Mouse (Mus musculus) adrenal gland, adult 2 months (tissue): Measurements from ENCODE around the gene Abca4. TPM values are rescaled to one million over a fixed set of nuclear protein-coding genes. Genes with fewer than 3 reads are reported as not detected.
A peak's percentile ranks its signal among the peaks of the same experiment; 100 is the strongest.
"Not testable (repeated sequence)": the region's sequence is repeated elsewhere in the genome, so short reads cannot be mapped to it uniquely, and the experiment has no call there.

Experiments used
- DNase-seq: peaks from one replicate; pipeline ENCODE4 v3.0.0; 2021
- polyA plus RNA-seq: library from polyadenylated mRNA; depleted of rRNA; stranded (reverse); fragments of >200 nt; gene quantifications from 2 replicates; pipeline ENCODE4 v1.2.3, GENCODE M21; 2012
- total RNA-seq, 2 experiments: library from RNA; stranded (reverse); gene quantifications; 2 replicates each; pipeline ENCODE4 v1.2.3; 2021

The Abca4 gene
- total and polyA plus RNA-seq, 3 experiments, result 1.7 to 5.9 (median 1.8) TPM

DNA sequence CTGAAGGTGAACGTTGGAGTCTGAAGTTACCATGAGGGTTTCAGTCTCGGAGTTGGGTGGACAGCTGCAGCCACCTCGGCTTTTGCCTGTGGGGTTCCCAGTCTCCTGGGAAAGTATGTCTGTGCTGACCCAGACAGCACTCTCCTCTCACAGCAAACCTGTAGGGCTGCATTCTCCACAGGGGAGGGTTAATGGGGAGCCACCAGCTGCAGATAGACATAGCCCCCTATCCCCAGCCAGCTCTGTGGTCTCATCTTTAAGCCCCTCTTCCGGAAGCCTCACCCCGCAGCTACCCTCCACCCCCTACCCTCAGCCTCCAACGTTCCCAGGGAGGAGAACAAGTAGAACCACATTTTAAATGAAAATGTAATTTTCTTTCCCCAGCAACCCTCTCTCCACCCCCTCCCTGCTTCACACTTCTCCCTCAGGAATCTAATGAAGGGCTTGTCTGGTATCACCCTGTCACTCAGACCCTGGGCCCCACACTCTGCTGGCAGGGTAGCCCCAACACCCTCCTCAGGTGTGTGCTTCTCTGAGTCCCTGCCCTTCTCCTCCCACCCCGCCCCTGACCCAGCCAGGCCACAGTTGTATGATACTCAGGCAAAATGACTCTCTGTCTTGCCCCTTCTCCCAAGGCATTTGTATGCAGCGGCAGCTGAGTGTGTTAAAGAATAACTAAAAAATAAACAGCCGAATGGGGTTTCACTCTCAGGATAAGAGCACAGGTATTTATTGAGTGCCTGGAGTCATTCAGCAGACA lies 14.4 kb downstream of the Abca4 start:
- no peak for DNase-seq

DNA sequence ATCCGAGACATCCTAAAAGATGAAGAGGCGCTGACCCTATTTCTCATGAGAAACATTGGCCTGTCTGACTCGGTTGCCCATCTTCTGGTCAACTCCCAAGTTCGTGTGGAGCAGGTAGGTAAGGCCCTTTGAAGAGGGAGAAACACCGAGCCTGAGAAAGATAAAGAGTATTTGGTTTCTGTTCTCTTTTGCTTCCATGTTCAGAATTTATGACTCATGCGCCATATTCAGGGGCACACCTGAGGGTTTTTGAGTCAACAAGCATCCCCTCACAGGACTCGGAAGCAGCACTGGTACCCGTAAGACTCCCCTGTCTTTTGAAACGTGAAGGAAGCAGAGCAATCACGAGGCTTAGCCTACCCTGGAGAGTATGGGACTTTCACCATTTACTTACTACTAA lies 18.3 kb downstream of the Abca4 start:
- no peak for DNase-seq

DNA sequence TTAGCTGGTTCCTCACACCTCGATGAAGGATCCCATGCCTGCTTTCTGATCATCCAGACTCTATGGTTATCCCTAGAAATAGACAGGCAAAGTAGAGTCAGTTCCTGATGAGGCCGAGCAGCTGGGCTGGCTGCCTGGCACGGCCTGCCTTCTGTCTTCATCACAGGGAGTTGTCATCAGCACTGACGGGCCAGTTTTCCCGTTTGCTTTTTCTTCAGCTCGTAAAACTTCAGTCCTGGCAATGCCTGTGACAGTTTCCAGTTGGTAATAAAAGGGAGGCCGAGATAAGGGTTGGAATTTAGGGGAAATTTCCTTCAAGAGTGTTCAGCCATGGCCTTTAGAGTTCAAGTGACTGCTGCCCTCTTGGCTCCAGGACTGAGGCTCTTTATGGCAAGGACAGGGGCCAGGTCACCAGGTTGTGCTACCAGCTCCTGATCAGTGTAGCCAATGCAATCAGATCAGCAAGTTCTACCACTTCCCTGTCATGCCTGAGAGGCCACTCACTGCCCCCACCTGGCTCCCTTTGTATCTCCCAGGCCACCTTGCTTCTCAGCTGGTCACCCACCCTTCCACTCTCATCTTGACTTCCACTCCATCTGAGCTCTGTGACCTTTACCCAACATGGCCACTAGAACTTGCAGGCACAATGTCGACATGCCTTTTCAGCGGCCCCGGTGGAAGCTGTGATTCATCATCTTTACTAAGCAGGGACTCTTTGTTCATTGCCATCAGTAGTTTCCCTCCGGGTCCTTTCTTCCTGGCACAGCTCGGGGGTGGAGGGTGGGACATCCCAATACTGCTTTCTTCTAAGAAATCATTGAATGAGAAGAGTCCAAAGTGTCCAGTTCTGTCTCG lies 20.5 kb downstream of the Abca4 start:
- peak; percentile 68 for DNase-seq

DNA sequence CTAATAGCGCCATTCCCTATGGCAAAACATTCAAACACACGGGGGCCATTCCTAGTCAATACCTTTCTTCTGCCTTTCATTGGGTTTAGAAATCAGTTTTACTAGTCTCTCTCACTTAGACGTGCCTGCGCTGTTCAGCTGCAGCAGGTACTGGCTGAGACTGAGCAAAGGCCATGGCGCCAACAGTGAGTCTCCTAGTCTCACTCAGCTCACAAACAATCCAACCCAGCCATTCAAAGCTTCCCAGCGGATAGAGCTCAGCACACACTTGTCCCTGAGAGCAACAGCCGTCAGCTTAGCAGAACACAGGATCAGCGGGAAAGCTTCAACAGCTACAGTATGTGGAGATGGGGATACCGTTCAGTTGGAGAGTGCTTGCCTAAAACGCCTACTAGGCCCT lies 27.5 kb downstream of the Abca4 start:
- DNase-seq, result no peak

DNA sequence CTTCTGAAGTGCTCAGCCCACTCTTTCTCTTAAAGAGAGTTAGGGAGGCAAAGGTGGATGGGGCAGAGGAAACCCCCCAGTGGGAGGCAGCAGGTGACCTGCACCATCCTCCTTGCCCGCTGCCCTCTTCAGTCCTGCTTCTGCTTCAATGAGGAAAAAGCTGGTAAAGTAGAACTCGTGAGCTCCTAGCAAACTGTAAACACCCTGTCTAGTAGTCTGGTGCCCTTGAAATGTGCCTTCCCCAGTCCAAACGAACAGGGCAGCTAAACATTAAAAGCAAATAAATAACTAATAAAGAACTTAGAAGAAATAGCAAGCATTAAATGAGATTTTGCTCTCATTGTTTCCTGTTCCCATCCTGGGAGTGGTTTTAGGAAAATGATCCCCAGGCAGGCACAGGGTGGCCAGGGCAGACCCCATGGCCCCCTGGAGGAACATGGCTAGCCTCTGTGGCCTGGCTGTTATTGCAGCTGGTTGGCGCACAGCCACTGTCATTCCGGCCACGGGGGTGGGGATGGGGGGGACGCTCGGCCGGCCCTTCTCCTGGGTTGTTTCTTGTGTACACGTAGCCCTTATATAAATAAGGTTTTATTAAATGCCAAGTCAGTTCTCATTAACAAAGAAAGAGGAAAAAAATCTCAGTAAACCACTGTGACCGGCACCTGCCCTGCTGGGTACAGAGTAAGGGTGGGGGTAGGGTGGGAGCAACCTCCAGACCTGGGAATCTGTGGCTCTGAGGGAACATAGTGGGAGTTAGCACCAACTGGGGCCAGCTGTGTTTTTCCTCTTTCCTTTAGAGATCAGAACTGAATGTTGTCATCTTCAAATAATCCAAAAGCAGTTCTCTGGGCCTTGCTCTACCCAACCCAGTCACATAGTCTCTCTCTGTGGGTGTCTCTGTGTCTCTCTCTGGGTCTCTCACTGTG lies 28.7 kb downstream of the Abca4 start:
- DNase-seq, result no peak

DNA sequence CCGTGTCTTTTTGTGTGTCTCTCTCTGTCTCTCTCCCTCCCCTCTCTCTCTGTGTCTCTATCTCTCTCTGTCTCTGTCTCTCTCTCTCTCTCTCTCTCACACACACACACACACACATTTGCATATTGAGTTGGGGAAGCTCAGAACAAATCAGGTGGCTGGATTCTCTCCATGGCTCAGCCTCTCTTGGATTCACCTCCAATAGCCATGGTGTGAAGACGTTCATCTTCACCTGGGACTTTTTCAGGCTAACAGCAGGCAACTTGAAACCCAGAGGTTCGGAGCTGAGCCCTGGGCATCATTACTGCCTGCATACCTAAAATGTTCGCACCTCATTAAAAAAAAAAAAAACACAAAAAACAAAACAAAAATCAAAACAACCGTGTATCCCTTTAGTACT lies 29.4 kb downstream of the Abca4 start:
- DNase-seq, result no peak

DNA sequence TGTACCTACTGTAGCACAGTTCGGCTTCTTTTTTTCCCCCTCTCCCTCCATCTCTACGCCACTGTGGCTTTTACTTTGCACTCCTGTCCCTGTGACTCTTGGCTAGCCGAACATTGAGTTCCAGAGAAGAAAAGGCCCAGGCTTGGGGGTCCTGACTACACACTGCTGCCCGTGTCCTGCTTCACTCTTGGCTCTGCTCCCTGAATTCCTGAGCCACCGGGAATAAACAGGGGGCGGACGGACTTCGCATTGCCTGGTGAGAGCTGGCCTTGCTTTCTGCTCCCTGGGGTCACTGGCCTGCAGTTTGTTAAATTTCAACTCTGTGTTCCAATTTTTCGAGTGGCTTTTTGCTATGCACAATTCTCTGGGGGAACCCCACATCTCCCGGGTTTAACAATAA lies 30.1 kb downstream of the Abca4 start:
- no peak for DNase-seq

DNA sequence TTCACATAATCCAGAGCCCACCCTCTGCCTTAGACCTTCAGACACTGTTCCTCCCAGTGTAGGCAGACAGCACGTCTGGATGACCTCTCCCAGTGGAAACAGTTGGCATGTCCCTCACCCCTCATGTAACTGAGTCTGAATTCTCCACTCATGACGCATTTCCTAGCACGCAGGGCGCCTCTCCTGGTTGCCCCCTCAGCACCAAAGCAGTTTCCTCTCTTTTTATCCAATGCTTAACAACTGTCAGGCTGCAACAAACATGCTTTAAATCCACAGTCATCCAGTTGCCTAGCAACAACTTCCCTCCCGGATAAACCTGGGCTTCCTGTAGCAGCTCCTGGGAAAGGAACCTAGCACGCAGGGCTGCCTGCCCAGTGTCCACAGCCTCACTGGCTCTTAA lies 33.9 kb downstream of the Abca4 start:
- peak; percentile 53 for DNase-seq

DNA sequence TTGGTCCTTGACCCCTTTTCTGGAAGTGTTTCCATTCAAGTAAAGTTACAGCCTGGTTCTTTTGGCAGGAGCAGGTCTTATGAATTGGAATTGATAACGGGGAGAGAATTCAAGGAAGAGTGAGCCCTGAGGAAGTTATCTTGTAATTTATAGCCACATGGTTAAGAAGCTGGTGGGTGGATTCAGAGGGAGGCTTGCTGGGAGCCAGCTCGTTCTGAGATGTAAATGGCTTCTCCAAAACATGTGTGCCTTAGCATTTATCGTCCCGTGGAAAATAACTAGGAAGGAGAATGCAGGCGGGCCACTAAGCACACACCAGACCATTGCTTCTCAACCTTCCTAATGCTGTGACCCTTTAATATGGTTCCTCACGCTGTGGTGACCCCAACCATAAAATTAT lies 34.9 kb downstream of the Abca4 start:
- DNase-seq, result no peak

DNA sequence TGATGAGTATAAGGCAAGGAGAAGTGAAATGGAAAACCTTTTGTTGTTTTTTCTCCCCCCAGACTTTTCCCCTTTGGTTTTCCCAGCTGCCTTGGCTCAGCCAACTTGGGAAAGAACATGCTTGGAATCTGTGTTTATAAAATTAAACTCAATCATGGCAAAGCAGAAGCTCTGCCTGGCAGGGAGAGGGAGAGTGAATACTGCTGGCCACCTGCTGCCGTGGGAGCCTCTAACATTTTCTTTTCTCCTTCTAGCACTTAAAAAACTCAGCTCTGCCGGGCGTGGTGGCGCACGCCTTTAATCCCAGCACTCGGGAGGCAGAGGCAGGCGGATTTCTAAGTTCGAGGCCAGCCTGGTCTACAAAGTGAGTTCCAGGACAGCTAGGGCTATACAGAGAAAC lies 37.4 kb downstream of the Abca4 start:
- not testable (repeated sequence) for DNase-seq

DNA sequence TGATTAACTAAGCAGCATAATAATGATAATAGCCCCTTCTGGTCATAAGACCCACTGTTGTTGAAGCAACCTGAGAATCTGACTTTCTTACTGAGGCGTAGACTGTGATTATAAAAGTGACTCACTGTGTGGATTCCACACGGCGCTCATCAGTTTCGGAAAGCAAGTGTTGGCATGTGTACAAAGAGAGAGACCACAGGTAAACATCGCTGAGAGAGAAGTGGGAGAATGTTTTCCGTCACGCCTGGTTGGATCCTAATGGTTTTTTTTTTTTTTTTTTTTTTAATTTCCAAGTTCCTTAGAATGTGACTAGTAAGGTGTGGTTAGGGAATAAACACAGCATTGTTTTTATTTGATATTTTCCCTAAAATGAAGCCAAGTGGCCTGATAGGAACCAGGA lies 38.1 kb downstream of the Abca4 start:
- DNase-seq, result no peak

DNA sequence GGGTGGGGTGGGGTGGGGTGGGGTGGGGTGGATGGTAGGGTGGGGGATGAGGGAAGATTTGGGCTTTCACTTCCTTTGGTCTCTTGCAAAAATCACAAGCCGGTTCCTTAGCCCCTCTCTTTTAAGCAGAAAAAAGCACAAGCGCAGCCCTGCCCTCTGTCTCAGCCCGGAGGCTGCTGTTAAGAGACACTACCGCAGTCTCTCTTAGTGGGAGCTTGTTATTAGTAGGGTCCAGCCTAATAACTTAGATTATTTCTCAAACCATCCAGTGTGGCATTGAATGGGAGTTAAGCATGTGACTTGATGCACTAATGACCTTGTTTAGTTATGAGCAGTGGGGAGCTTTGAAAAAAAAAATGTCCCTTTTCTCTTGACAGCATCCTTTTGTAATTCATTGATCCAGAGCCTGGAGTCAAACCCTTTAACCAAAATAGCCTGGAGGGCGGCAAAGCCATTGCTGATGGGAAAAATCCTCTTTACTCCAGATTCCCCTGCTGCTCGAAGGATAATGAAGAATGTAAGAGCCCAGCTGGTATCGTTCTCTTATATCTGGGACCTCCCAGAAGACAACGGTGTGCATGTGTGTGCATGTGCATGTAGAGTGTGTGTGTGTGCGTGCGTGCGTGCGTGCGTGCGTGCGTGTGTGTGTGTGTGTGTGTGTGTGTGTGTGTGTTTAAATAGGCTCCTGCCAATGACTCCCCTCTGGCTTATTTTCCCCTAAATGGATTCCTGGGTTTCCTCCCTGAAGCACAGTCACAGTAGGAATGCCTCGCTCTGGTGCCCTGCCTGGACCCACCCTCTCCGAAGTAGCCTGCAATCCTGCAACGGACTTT lies 41.1 kb downstream of the Abca4 start:
- DNase-seq, result no peak

DNA sequence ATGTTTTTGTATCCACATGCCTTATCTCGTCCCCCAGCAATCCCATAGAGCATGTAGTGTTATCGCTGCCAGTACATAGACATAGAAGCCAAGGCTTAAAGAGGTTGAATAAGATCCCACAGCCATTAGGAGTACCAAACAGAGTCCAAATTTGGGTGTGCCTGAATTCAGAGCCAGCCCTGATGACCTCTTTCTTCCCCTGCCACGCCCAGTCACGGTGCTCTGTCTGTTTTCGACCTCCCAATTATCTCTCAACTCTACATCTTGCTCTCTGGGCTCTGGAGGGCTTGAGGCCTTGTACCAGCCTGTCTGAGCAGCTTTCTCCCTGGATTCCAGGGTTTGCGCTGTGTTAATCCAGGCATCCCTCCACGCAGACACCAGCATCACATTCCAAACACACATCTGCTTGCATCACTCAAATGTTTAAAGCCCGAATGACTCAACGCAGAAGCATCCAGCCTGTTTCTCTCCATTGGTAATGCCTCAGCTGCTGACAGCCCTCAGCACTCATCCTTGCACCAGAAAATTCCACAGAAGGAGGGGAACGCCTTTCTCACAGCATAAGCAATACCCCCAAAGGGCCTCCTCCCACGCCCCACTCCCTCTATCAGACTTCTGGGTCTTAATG lies 43.9 kb downstream of the Abca4 start:
- peak; percentile 20 for DNase-seq

DNA sequence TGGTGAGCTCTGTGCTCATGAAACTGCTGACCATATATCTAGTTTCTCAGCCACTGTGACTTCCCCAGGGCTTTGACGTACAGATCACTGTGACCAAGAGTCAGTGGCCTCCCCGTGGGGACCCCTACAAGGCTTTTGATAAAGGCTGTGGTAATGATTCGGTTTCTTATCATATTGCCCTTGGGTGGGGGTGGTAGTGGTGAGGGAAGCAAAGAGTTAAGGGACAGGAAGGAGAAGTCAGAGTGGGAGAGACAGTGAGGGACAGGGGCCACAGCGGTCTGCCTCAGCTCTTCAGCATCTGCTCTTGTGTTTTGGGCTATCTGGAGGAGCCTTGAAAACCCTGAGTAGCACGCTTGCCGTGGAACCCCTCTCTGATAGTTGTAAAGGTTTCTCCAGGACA lies 46.1 kb downstream of the Abca4 start:
- DNase-seq, result no peak

DNA sequence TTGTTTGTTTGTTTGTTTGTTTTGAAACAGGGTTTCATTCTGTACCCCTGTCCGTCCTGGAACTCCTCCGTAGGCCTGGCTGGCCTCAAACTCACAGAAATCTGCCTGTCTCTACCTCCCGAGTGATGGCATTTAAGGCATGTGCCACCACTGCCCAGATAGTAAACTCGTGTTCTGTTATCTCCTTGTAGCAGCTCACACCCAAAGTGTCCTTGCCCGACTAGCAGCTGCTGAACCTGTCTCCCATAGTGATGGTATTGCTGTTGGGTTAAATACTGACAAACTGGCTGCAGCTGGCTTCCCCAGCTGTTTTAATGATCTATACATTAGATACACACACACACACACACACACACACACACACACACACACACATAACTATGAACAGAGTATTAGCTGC lies 55.5 kb downstream of the Abca4 start:
- no peak for DNase-seq

DNA sequence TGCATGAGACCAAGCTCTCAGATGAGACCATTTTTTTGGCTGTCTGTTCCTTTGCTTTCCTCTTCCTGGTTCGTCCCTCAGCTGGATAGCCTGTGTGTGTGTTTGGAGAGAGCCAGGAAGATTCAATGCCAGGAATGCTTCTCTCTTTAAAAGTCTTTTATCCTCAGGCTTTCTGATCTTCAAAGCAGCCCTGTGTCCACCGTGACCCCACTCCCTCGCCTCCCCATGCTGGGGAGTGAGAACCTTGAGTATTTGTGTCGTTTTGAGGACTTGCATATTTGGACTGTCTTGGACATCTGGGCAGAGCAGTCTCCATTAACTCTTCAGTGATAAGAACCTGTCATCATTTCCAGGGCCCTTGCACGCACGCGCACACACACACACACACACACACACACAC lies 57.8 kb downstream of the Abca4 start:
- peak; percentile 19 for DNase-seq

DNA sequence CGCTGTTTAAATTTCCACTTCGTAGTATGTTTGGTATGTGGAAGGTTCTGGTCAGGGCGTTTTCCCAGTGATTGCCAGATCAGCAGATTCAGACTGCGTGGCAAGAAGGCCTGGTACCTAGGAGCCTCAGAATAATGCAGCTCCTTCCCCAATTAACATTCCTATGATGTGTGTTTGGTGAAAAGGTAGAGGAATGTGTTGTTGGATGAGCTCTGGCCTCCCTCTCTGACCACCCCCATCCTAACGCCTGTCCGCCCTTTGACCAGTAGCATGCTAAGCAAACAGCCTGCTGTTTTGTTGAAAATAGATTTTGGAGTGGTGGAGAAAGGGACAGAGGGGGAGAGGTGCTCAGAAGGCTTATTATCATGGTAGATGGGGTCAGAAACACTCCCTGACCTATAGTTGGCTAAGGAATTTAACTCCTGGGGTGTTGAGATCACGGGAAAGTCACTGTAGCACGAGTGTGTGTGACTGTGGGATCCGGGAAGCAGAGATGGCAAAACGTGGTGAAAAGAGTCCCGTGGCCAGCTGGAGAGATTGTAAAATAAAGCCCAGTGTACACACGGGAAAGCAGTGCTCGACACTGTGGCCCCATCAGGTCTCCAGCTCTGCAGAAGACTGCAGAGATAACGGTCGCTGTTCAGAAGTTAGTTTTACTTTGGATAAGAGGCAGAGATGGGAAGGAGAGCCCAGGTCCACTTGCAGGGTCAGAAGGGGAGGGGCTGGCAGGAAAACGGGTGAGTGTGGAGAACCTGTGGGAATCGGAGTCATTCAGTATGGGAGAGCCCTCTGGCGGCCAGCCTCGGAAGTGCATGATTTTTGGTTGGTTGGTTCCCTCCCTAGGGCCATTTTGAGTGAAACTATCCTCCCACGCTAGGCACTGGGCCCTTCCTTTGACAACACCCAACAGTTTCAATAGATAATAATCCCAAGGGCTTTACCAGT lies 59.9 kb downstream of the Abca4 start:
- DNase-seq, result peak; percentile 86

DNA sequence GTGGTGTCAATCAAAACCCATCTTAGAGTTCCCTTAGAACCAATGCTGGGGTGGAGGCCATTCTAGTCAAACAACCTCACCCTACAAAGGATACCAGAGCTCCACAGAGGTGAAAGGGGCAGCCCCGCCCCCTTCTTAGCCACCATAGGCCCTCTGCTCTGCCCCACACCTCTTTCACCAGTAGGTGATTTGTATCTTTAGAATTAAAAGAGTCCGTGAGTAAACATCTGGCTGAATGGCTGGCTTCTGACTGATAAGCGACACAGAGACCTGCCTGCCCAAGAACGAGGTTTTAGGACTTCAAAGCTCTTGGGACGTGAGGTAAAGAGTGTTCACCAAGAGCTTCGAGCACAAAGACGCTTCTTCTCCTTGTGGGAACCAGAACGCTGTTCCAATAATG lies 62.7 kb downstream of the Abca4 start:
- no peak for DNase-seq

DNA sequence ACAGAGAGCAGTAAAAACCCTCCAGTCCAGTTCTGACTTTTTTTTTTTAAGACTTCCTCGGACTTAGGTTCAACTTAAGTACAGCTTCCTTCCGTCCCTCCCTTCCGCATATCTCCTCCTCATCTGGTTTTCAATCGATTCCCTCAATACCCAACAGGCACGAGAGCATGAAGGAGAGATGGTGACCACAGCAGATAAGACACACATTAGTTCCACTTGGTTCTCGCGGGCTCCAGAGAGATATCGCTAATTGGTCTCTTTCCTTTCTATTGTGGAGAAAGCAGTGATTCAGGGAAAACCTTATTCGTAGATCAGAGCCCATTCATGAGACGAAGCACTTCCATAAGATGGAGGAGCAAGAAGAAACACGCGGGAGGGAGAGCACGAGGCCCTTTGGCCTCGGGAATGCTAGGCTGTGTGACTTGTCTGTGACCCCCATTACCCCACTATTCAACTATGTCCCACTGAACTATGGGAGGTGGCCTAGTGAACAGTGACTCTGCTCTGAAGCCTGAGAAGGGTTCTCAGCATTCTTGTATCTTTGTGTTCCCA lies 63.5 kb downstream of the Abca4 start:
- DNase-seq, result no peak

DNA sequence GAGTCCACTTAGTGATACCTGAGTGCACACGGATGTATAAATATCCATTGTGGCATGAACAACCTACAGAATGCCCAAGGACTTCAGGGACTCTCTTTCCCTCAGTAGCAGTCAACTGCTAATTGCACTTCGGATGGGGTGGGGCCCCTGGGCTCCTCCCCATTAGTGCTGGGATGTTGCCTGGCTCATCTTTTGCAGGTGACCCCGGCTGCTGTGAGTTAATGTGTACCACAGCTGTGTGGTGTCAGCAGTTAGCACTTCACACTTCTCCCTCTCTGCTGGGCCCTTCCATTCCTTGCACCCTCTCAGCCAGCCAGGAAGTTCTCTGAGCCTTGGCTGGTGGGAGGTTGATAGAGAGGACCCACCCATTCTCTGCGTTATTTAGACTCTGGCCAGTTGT lies 65.2 kb downstream of the Abca4 start:
- no peak for DNase-seq
